Mouse (Mus musculus) thymus, postnatal 36 days (tissue): ENCODE data around the gene Ppp2r3a.

Source experiments
- DNase-seq, 2 experiments: peaks; one replicate each; pipeline ENCODE4 v3.0.0; 2022; ENCODE audit warnings: mixed read lengths in 2 of 2

Ppp2r3a gene

GRCm38 (mm10) chr9:101143635-101144034 is 108.0 kb downstream of the Ppp2r3a start:
- no peak for DNase-seq

- no peak for DNase-seq
Measured at GRCm38 (mm10) chr9:101114182-101114884, 137.3 kb downstream of the Ppp2r3a start.

DNA sequence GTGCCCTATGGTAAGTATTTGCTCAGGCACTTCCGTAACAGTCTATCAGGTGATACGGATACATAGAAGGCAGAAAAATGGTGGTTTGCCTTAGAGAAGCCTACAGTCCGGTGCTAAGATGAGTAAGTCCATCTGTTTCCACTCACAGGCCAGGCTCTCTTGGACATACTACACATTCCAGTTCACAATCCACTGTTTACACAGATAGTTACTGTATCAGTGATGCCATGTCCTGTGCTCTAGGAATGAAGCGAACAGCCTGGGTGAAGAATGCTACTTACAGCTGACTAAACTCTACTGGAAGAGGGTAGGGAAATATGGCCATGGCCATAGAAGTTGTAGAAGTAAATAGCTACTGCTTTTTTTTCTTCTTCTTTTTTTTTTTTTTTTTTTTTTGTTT is 138.3 kb downstream of the Ppp2r3a start:
- DNase-seq: no peak

DNA sequence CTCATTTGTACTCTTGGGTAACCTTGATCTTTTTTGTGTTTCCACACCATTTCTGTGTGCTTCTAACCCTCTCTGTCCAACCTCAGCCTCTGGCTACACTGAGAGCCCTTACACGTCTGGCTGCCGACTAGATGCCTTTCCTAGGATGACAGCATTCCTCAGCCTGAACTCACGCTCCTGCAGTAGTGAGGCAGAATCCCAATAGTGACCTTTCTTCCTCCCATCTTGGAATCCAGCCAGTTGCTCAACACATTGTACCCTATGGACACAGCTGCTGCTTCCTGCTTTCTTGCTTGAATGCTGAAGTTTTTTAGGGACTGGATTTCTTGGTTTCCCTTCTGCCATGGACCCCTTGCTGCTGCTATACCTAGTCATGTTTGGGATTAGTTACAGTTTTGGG is 141.6 kb downstream of the Ppp2r3a start:
- DNase-seq: no peak

DNA sequence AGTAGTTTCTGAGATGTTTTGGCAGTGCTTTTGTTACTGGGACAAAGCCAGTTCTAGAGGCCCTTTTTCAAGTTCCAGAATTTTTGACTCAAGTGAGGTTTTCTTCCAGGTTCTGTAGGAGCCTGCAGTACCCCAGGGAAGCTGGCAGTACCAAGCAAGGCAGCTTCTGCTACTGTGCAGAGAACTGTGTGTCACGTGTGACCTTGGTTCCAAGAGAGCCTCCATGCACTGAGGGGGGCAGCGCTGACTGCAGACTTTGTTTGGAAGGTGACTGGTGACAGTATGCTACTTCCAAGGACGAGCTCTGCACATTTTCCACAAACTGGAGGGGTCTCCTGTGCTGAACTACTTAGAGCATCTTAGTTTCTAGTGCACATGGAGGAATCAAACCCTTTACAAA is 144.2 kb downstream of the Ppp2r3a start:
- DNase-seq: no peak

DNA sequence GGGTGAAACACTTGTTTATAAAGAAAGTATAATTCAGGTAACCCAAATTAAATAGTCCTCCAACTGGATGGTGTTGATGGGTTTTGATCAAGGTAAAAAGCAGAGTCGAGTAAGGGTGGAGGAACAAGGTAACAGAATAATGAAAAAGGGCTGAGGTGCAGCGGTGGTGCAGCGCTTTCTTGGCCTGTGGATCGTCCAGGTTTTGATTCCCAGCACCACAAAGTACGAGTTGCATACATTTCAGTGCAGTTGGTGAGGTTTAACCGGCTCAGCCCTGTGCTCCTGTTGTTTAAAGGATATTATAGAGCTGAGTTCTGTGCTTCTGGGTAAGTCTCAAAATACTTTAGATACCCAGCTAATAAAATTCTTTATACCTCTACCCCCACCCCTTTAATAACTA is 145.9 kb downstream of the Ppp2r3a start:
- DNase-seq: no peak

DNA sequence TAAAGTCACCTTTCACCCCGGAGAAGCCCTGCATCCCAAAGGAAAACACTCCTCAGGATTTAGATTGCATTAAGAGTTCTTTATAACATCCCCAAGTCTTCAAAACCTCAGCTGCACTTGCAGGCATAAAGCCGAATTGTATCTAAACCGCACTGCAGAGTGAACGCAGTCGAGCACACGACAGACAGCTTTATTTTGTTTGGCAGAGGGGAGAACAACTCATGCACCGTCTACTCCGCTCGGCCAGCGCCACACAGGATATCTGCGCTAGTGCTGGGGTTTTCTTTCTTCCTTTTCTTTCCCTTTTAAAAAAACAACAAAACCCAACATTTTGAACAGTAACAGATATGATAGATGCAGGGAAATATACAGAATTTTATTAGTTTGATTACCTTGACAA is 146.7 kb downstream of the Ppp2r3a start:
- DNase-seq: no peak

GRCm38 (mm10) chr9:101102288-101102687 is 149.3 kb downstream of the Ppp2r3a start:
- DNase-seq: no peak

DNA sequence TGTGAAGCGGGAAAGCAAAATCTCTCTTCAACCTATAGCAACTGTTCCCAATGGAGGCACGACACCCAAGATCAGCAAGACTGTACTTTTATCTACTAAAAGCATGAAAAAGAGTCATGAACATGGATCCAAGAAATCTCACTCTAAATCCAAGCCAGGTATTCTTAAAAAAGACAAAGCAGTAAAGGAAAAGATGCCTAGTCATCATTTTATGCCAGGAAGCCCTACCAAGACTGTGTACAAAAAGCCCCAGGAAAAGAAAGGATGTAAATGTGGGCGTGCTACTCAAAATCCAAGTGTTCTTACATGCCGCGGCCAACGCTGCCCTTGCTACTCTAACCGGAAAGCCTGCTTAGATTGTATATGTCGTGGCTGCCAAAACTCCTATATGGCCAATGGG is 150.0 kb downstream of the Ppp2r3a start:
- DNase-seq: no peak

DNA sequence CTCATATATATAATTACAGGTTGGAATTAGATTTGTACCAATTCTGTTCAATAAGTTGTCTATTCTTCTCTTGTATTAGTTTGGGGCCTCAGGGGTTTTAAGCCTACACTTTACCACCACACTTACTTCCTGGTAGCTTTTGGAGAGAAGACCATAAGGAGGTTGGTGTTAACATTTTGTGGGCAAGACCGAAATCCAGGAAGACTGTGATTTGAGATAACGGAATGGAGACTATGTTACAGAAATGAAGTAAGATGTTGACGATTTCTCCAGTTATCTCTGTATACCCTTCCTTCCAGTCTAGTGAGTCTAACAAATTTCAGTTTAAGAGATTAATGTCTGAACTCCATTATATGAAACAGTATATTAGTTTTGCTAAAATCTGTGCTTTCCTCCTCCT is 151.4 kb downstream of the Ppp2r3a start:
- DNase-seq: no peak

GRCm38 (mm10) chr9:101099445-101099844 is 152.2 kb downstream of the Ppp2r3a start:
- DNase-seq: no peak

DNA sequence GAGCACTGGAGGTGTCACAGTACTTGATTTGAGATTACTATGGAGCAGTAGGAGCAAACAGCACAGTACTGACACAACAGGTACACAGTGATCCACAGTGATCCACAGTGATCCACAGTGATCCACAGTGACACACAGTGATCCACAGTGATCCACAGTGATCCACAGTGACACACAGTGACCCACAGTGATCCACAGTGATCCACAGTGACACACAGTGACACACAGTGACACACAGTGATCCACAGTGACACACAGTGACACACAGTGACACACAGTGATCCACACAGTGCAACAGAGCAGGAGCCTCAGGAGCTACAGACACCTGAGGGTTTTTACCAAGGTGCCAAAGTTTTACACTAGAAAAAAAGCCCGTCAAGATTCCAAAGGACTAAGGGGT is 154.1 kb downstream of the Ppp2r3a start:
- no peak for DNase-seq

DNA sequence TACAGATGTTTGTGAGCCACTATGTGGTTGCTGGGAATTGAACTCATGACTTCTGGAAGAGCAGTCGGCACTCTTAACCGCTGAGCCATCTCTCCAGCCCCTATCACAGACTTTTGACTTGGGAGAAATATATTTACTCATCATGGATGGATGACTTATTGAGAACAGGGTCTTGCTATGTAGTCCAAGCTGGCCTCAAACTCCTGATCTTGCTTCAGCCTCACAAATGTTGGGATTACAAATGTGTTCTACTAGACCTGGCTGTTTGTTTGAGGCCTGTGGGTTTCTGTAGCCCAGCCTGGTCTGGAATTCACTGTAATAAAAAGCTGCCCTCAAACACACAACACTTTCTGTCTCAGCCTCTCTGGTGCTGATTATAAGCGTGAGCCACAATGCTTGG is 155.1 kb downstream of the Ppp2r3a start:
- no peak for DNase-seq

GRCm38 (mm10) chr9:101095425-101095824 is 156.2 kb downstream of the Ppp2r3a start:
- DNase-seq: no peak

DNA sequence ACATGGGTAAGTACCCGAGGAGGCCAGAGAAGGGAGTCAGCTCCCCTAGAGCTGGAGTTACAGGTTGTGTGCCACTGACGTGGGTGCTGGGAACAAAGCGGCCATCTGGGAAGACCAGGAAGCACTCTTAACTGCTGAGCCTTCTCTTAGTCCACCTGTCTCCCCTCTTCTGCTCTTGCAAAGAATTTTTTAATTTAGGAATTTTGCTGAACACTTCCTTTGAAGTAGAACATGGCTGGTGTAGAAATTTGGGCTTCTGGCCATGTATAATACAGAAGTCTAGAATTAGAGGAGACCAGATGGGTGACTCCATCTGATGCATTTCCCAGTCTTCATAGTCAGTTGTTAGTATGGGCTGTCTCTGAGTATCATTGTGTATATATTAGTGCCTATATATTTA is 167.9 kb downstream of the Ppp2r3a start:
- no peak for DNase-seq

- DNase-seq: no peak
Measured at GRCm38 (mm10) chr9:101080046-101080685, 171.4 kb downstream of the Ppp2r3a start.

DNA sequence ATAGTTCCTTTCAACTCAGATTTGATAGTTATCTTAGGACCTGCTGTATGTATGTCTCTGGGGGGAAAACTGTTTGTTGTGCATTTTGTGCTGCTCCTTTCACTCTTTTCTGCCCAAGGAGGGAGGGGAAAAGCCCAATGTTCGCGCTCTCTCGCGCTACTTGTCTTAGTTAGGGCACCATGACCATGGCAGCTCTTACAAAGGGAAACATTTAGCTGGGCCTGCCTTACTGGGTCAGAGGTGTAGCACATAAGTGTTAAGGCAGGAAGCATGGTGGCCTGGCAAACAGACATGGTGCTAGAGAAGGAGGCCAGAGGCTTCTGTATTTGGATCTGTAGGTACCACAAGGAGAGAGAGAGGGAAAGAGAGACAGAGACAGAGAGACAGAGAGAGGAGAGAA is 173.0 kb downstream of the Ppp2r3a start:
- peak in 1 of 2 experiments; percentile 32 for DNase-seq

GRCm38 (mm10) chr9:101077486-101077885 is 174.1 kb downstream of the Ppp2r3a start:
- no peak for DNase-seq

DNA sequence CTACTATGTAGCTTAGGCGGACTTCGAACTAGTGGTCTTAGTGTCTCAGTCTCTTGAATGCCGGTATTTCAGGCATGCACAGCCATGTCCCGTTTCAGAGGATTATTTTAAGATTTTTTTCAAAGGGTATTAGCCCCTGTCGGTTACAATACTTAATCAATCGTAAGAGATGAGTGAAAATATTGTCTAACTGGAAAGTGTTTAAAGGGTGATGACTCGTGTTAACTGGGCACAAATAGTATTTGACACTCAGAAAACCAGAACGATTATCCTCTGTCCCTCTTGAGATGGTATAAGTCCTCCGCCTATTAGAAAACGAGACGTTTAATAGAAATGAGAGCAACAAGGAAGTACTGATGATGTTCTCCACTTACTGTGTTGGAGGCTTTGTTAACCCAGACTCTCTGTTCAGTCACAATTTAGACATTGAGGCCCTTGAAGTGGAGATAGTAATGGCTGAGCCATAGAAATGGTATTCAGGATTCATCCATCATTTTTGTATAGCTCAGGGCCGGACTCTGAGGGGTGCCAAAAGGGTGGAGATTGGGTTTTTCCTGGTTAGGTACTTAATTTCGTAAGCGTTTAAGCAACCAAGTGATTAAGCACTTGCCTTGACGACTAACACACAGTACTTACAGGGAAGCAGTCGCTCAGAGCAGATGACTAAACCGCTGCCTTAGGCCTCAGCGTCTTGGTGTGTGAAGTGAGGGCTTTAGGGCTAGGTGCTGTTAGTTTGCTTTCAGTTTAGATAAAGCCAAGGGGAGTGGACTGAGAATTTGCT is 175.3 kb downstream of the Ppp2r3a start:
- peak in 1 of 2 experiments; percentile 24 for DNase-seq

GRCm38 (mm10) chr9:101075694-101076093 is 175.9 kb downstream of the Ppp2r3a start:
- no peak for DNase-seq

- DNase-seq: peak; percentile 55 to 65
Measured at GRCm38 (mm10) chr9:101075091-101075581, 176.5 kb downstream of the Ppp2r3a start.

- peak; percentile 91 to 96 for DNase-seq
Measured at GRCm38 (mm10) chr9:101074332-101075021, 177.1 kb downstream of the Ppp2r3a start.

DNA sequence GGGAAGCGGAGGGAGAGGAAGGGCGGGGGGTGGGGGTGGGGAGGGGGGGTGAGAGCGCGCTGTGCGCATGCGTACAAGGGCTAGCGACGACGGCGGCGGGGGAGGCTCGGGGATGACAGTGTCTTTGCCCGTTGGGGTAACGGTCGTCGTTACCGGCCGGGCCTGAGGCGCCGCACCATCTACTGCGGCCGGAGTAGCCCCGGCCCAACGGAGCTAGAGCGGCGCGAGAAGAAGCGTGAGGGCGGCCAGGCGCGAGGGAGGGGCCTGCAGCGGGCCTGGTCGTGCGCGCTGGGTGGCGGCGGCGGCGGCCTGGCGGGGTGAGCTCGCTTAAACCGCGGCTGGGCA is 177.6 kb downstream of the Ppp2r3a start, which contains the start of gene Msl2:
Gene Msl2, plus strand, starts transcription at position 115 of the 345 bp plus-strand sequence.
- DNase-seq: no peak
